Mouse (Mus musculus) embryo, embryonic 10 days (tissue): ENCODE results near the gene Zfp984.
"Not testable (repeated sequence)": the region's sequence is repeated elsewhere in the genome, so short reads cannot be mapped to it uniquely, and the experiment has no call there.

Source experiments
- DNase-seq: peaks from one replicate; pipeline ENCODE4 v3.0.0-alpha.2; 2015; ENCODE audit warnings: low spot score

The Zfp984 gene

GRCm38 (mm10) chr4:147809292-147809965, at the start of gene Zfp984:
Zfp984 (minus strand) TSS chr4:147809788.
- DNase-seq: peak; percentile 82

- no peak for DNase-seq
These were observed 41.2 kb upstream of the Zfp984 start for GRCm38 (mm10) chr4:147850776-147851175.

GRCm38 (mm10) chr4:147848584-147848991, 39.0 kb upstream of the Zfp984 start:
- DNase-seq: no peak

- DNase-seq: peak; percentile 93
These were observed 38.3 kb upstream of the Zfp984 start, which contains the start of gene Zfp933 for GRCm38 (mm10) chr4:147847614-147848583. Zfp933 (minus strand) TSS chr4:147848366.

GRCm38 (mm10) chr4:147842871-147843270, 33.3 kb upstream of the Zfp984 start:
- no peak for DNase-seq

- DNase-seq: not testable (repeated sequence)
These were observed 29.7 kb upstream of the Zfp984 start for GRCm38 (mm10) chr4:147839282-147839681.

GRCm38 (mm10) chr4:147824389-147824788, 14.8 kb upstream of the Zfp984 start:
- no peak for DNase-seq

- not testable (repeated sequence) for DNase-seq
These were observed 11.8 kb upstream of the Zfp984 start for GRCm38 (mm10) chr4:147821414-147821813.

GRCm38 (mm10) chr4:147819659-147820058, 10.1 kb upstream of the Zfp984 start:
- DNase-seq: not testable (repeated sequence)

- DNase-seq: no peak
These were observed 5.1 kb upstream of the Zfp984 start for GRCm38 (mm10) chr4:147814592-147815167.

- no peak for DNase-seq
These were observed 3.7 kb upstream of the Zfp984 start for GRCm38 (mm10) chr4:147813249-147813765.

GRCm38 (mm10) chr4:147809966-147810304, 347 bp upstream of the Zfp984 start:
- peak; percentile 6 for DNase-seq

- DNase-seq: not testable (repeated sequence)
These were observed 1.1 kb downstream of the Zfp984 start for GRCm38 (mm10) chr4:147808483-147808882.

- not testable (repeated sequence) for DNase-seq
These were observed 14.3 kb downstream of the Zfp984 start for GRCm38 (mm10) chr4:147795308-147795707.

GRCm38 (mm10) chr4:147794026-147794665, 15.4 kb downstream of the Zfp984 start:
- DNase-seq: not testable (repeated sequence)

- not testable (repeated sequence) for DNase-seq
These were observed 16.1 kb downstream of the Zfp984 start for GRCm38 (mm10) chr4:147793390-147793916.

- not testable (repeated sequence) for DNase-seq
These were observed 17.9 kb downstream of the Zfp984 start for GRCm38 (mm10) chr4:147791729-147792128.

GRCm38 (mm10) chr4:147746255-147746654, 63.3 kb downstream of the Zfp984 start:
- DNase-seq: not testable (repeated sequence)

GRCm38 (mm10) chr4:147738636-147739369, 70.8 kb downstream of the Zfp984 start:
- DNase-seq: peak; percentile 17
